Mouse (Mus musculus) frontal cortex, postnatal 36 days (tissue): ENCODE measurements around the gene Exo1.

ENCODE experiments used
- DNase-seq, 2 experiments: peaks; one replicate each; pipeline ENCODE4 v3.0.0; 2022; ENCODE audit warnings: low spot score in 2 of 2

The Exo1 gene

DNA sequence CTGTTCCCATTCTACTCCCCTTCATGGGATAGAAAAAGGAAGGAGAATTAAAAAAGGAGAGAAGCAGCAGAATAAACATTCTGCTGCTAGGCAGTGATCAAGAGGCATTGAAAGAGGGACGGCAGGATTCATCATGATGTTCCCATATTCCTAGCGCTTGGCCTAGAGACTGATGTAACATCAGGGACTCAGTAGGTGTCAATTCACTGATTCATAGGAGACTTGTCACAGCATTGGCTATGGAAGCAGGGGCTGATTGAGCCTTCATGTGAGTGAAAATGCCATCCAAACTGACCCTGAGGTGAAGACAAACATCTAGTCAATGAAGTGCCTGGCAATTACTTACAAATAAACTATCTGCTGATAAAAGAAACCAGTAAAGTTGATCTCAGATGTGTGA lies 70.5 kb downstream of the Exo1 start:
- DNase-seq = no peak

DNA sequence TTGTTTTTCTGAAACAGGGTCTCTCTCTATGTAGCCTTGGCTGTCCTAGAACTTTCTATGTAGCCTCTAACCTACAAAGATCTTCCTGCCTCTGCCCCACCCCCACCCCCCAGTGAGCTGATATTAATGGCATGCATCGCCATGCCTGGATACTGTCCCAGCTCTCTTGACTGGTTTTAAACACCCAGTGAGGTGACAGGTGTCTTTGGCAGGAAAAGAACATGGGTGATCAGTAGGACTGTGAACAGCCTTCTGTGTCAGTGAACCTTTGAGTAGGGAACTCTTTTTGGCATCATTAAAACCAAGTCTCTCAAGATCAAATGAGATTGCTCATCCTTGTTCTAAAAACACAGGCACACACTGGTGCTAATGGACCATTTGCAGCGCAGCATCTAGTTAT lies 81.4 kb downstream of the Exo1 start:
- DNase-seq = no peak
